Mouse (Mus musculus): ENCODE measurements around the gene Cdh22. TPM values are rescaled to one million over a fixed set of nuclear protein-coding genes. Genes with fewer than 3 reads are reported as not detected.
A peak's percentile ranks its signal among the peaks of the same experiment; 100 is the strongest.

Gene Cdh22
- polyA plus RNA-seq, 1 experiment from 2014 or later, result 0.05 TPM

GRCm38 (mm10) chr2:165157900-165158299 lies 76.8 kb downstream of the Cdh22 start:
- no peak overlapping the region for H3K4me3 ChIP-seq (ENCODE audit: low read depth, low read length)
- H3K36me3 ChIP-seq (ENCODE audit: control insufficient read depth, insufficient read depth, low read length), result no peaks in the 10 kb centered on the region
- TF ChIP-seq CTCF (IDR thresholded peaks at IDR 0.05; ENCODE audit: low read depth), result no peak
- no peak for TF ChIP-seq EP300 (optimal IDR thresholded peaks at IDR 0.05)
- H3K4me1 ChIP-seq (replicated peaks; ENCODE audit: control insufficient read depth, insufficient read depth), result no peaks in the 10 kb centered on the region
- WGBS, result 73% methylated on average over 11 of the region's 11 CpGs
- H3K27me3 ChIP-seq (ENCODE audit: control insufficient read depth, insufficient read depth, low read length), result no peaks in the 10 kb centered on the region
- ATAC-seq (ENCODE audit: low FRiP score, low TSS enrichment), result no peak
- H3K9ac ChIP-seq (ENCODE audit: low read length), result no peak overlapping the region
- no peak for DNase-seq (ENCODE audit: low spot score)
- no peak overlapping the region for H3K4me2 ChIP-seq (replicated peaks; ENCODE audit: low read depth)
- no peak overlapping the region for H3K27ac ChIP-seq (replicated peaks)
- H3K9me3 ChIP-seq (ENCODE audit: control insufficient read depth, low read length), result no peaks in the 10 kb centered on the region

DNA sequence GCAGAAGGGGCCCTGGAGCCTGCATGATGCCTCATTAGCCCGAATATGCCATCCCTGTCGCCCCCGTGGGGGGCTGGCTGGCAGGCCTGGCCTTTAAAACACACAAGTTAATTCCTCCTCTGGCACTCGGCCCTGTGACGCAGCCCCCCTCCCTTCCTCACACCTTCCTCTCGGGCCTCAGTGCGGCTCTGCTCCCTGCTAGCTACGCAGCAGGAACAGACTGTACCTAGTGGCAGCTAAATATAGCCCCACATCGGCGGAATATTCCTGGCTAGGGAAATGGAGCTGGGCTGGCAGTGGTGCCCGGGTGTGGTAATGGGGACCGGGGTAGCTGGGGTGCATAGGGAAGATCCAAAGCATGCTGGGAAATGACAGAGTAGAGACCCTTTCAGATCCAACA lies 81.6 kb downstream of the Cdh22 start:
- TF ChIP-seq CTCF (IDR thresholded peaks at IDR 0.05; ENCODE audit: low read depth) (no peak), EP300 (optimal IDR thresholded peaks at IDR 0.05) (no peak)
- H3K9me3 ChIP-seq (ENCODE audit: control insufficient read depth, low read length), result no peaks in the 10 kb centered on the region
- no peaks in the 10 kb centered on the region for H3K27me3 ChIP-seq (ENCODE audit: control insufficient read depth, insufficient read depth, low read length)
- no peak overlapping the region for H3K4me3 ChIP-seq (ENCODE audit: low read depth, low read length)
- no peaks in the 10 kb centered on the region for H3K36me3 ChIP-seq (ENCODE audit: control insufficient read depth, insufficient read depth, low read length)
- ATAC-seq (ENCODE audit: low FRiP score, low TSS enrichment) (no peak), DNase-seq (ENCODE audit: low spot score) (no peak)
- H3K4me1 ChIP-seq (replicated peaks; ENCODE audit: control insufficient read depth, insufficient read depth), result no peaks in the 10 kb centered on the region
- H3K4me2 ChIP-seq (replicated peaks; ENCODE audit: low read depth), result no peak overlapping the region
- whole genome bisulfite sequencing, result 20% methylated on average over 12 of the region's 12 CpGs
- H3K27ac ChIP-seq (replicated peaks), result no peak overlapping the region
- H3K9ac ChIP-seq (ENCODE audit: low read length), result no peak overlapping the region

GRCm38 (mm10) chr2:165149741-165150140 lies 84.9 kb downstream of the Cdh22 start:
- WGBS, result 47% methylated on average over 3 of the region's 3 CpGs
- H3K4me3 ChIP-seq (ENCODE audit: low read depth, low read length), result no peak overlapping the region
- H3K9me3 ChIP-seq (ENCODE audit: control insufficient read depth, low read length), result no peaks in the 10 kb centered on the region

DNA sequence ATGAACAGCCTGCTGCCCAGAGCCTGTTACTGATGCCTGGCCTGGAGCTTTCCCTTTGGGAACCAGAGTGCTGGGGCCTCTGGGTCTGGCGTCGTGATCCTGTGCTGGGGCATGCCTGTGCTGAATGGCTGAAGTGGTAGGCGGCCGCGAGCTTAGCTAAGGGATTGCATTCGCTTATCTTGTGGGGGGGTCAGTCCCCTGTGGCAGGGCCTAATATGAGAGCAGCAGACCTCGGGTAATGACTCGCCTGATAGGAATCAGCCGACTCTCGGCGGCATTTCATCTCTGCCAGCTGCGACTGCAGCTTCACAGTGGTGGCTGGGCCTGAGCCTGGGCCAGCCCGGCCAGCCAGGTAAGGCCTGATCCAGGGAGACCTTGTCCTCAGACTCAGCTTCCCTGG lies 88.8 kb downstream of the Cdh22 start:
- WGBS, result 61% methylated on average over 13 of the region's 13 CpGs
- Histone ChIP-seq H3K27me3 (ENCODE audit: control insufficient read depth, insufficient read depth, low read length) (no peaks in the 10 kb centered on the region), H3K27ac (replicated peaks) (no peak overlapping the region), H3K36me3 (ENCODE audit: control insufficient read depth, insufficient read depth, low read length) (no peaks in the 10 kb centered on the region), H3K4me1 (replicated peaks; ENCODE audit: control insufficient read depth, insufficient read depth) (no peaks in the 10 kb centered on the region), H3K4me3 (ENCODE audit: low read depth, low read length) (no peak overlapping the region), H3K4me2 (replicated peaks; ENCODE audit: low read depth) (no peak overlapping the region), H3K9ac (ENCODE audit: low read length) (no peak overlapping the region), H3K9me3 (ENCODE audit: control insufficient read depth, low read length) (no peaks in the 10 kb centered on the region)
- no peak for TF ChIP-seq CTCF (IDR thresholded peaks at IDR 0.05; ENCODE audit: low read depth)
- no peak for TF ChIP-seq EP300 (optimal IDR thresholded peaks at IDR 0.05)
- DNase-seq (ENCODE audit: low spot score) (no peak), ATAC-seq (ENCODE audit: low FRiP score, low TSS enrichment) (no peak)

More at GRCm38 (mm10) chr2:165149741-165150140, 84.9 kb downstream of the Cdh22 start:
- Histone ChIP-seq H3K27ac (replicated peaks) (no peak overlapping the region), H3K27me3 (ENCODE audit: control insufficient read depth, insufficient read depth, low read length) (no peaks in the 10 kb centered on the region), H3K4me2 (replicated peaks; ENCODE audit: low read depth) (no peak overlapping the region), H3K36me3 (ENCODE audit: control insufficient read depth, insufficient read depth, low read length) (no peaks in the 10 kb centered on the region), H3K4me1 (replicated peaks; ENCODE audit: control insufficient read depth, insufficient read depth) (no peaks in the 10 kb centered on the region), H3K9ac (ENCODE audit: low read length) (no peak overlapping the region)
- TF ChIP-seq CTCF (IDR thresholded peaks at IDR 0.05; ENCODE audit: low read depth) (no peak), EP300 (optimal IDR thresholded peaks at IDR 0.05) (no peak)
- DNase-seq (ENCODE audit: low spot score) (no peak), ATAC-seq (ENCODE audit: low FRiP score, low TSS enrichment) (no peak)

DNA sequence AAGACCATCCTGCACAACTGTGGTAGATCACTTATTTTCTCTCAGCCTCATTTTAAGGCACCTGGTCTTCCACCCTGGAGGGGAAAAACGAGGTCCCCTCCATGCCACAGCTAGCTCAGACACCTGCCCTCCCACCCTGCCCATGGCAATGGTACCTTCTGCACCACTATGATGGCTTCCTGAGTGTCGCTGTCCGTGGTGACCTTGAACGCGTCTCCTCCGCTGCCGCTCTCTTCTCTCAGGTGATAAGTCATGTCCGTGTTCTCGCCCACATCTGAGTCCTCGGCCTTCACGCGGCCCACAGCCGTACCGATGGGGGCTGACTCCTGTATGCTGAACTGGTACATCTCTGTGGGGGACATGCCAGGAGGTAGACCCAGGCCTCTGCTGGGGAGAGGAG lies 91.2 kb downstream of the Cdh22 start:
- Histone ChIP-seq H3K4me2 (replicated peaks; ENCODE audit: low read depth) (no peak overlapping the region), H3K36me3 (ENCODE audit: control insufficient read depth, insufficient read depth, low read length) (no peaks in the 10 kb centered on the region), H3K4me3 (ENCODE audit: low read depth, low read length) (no peak overlapping the region), H3K9ac (ENCODE audit: low read length) (no peak overlapping the region), H3K4me1 (replicated peaks; ENCODE audit: control insufficient read depth, insufficient read depth) (no peaks in the 10 kb centered on the region), H3K27ac (replicated peaks) (no peak overlapping the region), H3K27me3 (ENCODE audit: control insufficient read depth, insufficient read depth, low read length) (no peaks in the 10 kb centered on the region), H3K9me3 (ENCODE audit: control insufficient read depth, low read length) (no peaks in the 10 kb centered on the region)
- 71% methylated on average over 14 of the region's 14 CpGs for WGBS
- no peak for DNase-seq (ENCODE audit: low spot score)
- TF ChIP-seq EP300 (optimal IDR thresholded peaks at IDR 0.05) (no peak), CTCF (IDR thresholded peaks at IDR 0.05; ENCODE audit: low read depth) (no peak)
- ATAC-seq (ENCODE audit: low FRiP score, low TSS enrichment), result no peak

GRCm38 (mm10) chr2:165136049-165136448 lies 98.6 kb downstream of the Cdh22 start:
- H3K36me3 ChIP-seq (ENCODE audit: control insufficient read depth, insufficient read depth, low read length), result no peaks in the 10 kb centered on the region
- no peaks in the 10 kb centered on the region for H3K4me1 ChIP-seq (replicated peaks; ENCODE audit: control insufficient read depth, insufficient read depth)
- 22% methylated on average over 16 of the region's 16 CpGs for WGBS
- H3K27ac ChIP-seq (replicated peaks), result no peak overlapping the region
- ATAC-seq (ENCODE audit: low FRiP score, low TSS enrichment) (no peak), DNase-seq (ENCODE audit: low spot score) (peak; percentile 32)
- no peak overlapping the region for H3K4me3 ChIP-seq (ENCODE audit: low read depth, low read length)
- no peak overlapping the region for H3K9ac ChIP-seq (ENCODE audit: low read length)
- no peak for TF ChIP-seq EP300 (optimal IDR thresholded peaks at IDR 0.05)
- no peaks in the 10 kb centered on the region for H3K9me3 ChIP-seq (ENCODE audit: control insufficient read depth, low read length)
- H3K27me3 ChIP-seq (ENCODE audit: control insufficient read depth, insufficient read depth, low read length), result no peaks in the 10 kb centered on the region
- H3K4me2 ChIP-seq (replicated peaks; ENCODE audit: low read depth), result no peak overlapping the region
